Mouse (Mus musculus): ENCODE measurements around the gene Wnt3a. TPM values are rescaled to one million over a fixed set of nuclear protein-coding genes. Genes with fewer than 3 reads are reported as not detected.

The Wnt3a gene
- polyA plus RNA-seq, 1 experiment: 15.4 TPM

- DNase-seq: peak; percentile 94
- H3K4me3 ChIP-seq (replicated peaks; ENCODE audit: extremely low read depth, low read depth, low read length): peak within 1 kb of the TSS; percentile 90
- WGBS: under 1% methylated on average over 63 of the region's 63 CpGs
- H3K4me1 ChIP-seq (ENCODE audit: control insufficient read depth, insufficient read depth, low read length): peaks cover 4% of the 10 kb centered on the region
- TF ChIP-seq CTCF (IDR thresholded peaks at IDR 0.05; ENCODE audit: insufficient read depth, low read length) (no peak), POLR2A (IDR thresholded peaks at IDR 0.05; ENCODE audit: borderline replicate concordance, extremely low read depth, low read depth, low read length) (peak; percentile 80; the same call in 1 of the 2 replicates)
These were observed 88.2 kb downstream of the Wnt3a start, which contains the start of gene Mrpl55 for GRCm38 (mm10) chr11:59202081-59202995. Mrpl55 (plus strand) TSS chr11:59202486.

- DNase-seq: no peak
- Histone ChIP-seq H3K4me3 (replicated peaks; ENCODE audit: extremely low read depth, low read depth, low read length) (peak overlapping the region; percentile 90), H3K4me1 (ENCODE audit: control insufficient read depth, insufficient read depth, low read length) (peaks cover 7% of the 10 kb centered on the region)
- no peak for TF ChIP-seq POLR2A (IDR thresholded peaks at IDR 0.05; ENCODE audit: borderline replicate concordance, extremely low read depth, low read depth, low read length)
- no peak for TF ChIP-seq CTCF (IDR thresholded peaks at IDR 0.05; ENCODE audit: insufficient read depth, low read length)
- 13% methylated on average over 16 of the region's 16 CpGs for WGBS
These were observed 89.1 kb downstream of the Wnt3a start for GRCm38 (mm10) chr11:59201216-59202002.

Other genes starting within 250 kb of the Wnt3a start
- gene Obscn, start 154.3 kb downstream of the Wnt3a start, polyA plus RNA-seq (2012; rRNA removed): 5.3 and 19.0 TPM in 2 replicates
- 3.7 and 3.9 TPM in 2 replicates for gene Iba57, start 127.0 kb downstream of the Wnt3a start, polyA plus RNA-seq (2012; rRNA removed)
- 1.7 and 3.5 TPM in 2 replicates for gene Gjc2, start 107.5 kb downstream of the Wnt3a start, polyA plus RNA-seq (2012; rRNA removed)
- gene Guk1, start 98.5 kb downstream of the Wnt3a start, polyA plus RNA-seq (2012; rRNA removed): 100 and 126 TPM in 2 replicates
- 26.0 and 27.0 TPM in 2 replicates for gene Mrpl55, start 88.3 kb downstream of the Wnt3a start, polyA plus RNA-seq (2012; rRNA removed)
- 23.5 and 29.2 TPM in 2 replicates for gene 2310033P09Rik, start 82.4 kb downstream of the Wnt3a start, polyA plus RNA-seq (2012; rRNA removed)
- 525 and 566 TPM in 2 replicates for gene Arf1, start 62.5 kb downstream of the Wnt3a start, polyA plus RNA-seq (2012; rRNA removed)
- gene Wnt9a, start 16.2 kb upstream of the Wnt3a start, polyA plus RNA-seq (2012; rRNA removed): 6.9 and 7.8 TPM in 2 replicates
- not detected in 2 replicates for gene Prss38, start 84.9 kb upstream of the Wnt3a start, polyA plus RNA-seq (2012; rRNA removed)
- 5.0 and 5.5 TPM in 2 replicates for gene Jmjd4, start 159.3 kb upstream of the Wnt3a start, polyA plus RNA-seq (2012; rRNA removed)
- gene Snap47, start 160.4 kb upstream of the Wnt3a start, polyA plus RNA-seq (2012; rRNA removed): 36.8 and 49.7 TPM in 2 replicates
- gene Zfp867, start 181.7 kb upstream of the Wnt3a start, polyA plus RNA-seq (2012; rRNA removed): 0.45 and 0.97 TPM in 2 replicates
- gene Zkscan17, start 236.0 kb upstream of the Wnt3a start, polyA plus RNA-seq (2012; rRNA removed): 12.7 and 12.9 TPM in 2 replicates